Mouse (Mus musculus) cerebellum, adult 11 months (tissue): ENCODE measurements around the gene Ppm1l.

Experiments
- DNase-seq: peaks from one replicate; pipeline ENCODE4 v3.0.0; 2022

Gene Ppm1l

GRCm38 (mm10) chr3:69606923-69607322, 290.3 kb downstream of the Ppm1l start:
- no peak for DNase-seq

GRCm38 (mm10) chr3:69607468-69607867, 290.8 kb downstream of the Ppm1l start:
- no peak for DNase-seq

DNA sequence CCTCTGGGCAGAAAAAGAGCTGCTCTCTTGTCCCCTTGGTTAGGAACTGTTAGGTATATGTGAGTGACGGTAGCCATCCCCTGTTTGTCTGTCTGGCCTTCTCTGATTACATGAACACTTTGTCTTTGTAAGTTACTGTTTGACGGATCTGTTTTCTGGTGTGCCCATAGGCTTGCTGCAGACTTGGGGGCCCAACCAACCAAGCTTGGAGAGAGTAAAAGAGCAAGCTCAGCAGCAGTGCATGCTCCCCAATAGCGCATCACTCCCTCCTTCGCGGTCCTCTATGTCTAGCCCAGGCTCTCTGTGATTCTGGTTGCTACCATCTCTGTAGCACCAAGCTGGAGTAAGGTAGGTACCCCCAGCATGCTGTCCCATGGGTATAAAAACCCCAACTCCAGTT, 291.2 kb downstream of the Ppm1l start:
- no peak for DNase-seq
